Mouse (Mus musculus): ENCODE results near the gene Lrrc75a. TPM values are rescaled to one million over a fixed set of nuclear protein-coding genes. Genes with fewer than 3 reads are reported as not detected.
"Not testable (repeated sequence)": the region's sequence is repeated elsewhere in the genome, so short reads cannot be mapped to it uniquely, and the experiment has no call there.

The Lrrc75a gene
- polyA plus RNA-seq, 1 experiment from 2014 or later = 10.0 TPM

DNA sequence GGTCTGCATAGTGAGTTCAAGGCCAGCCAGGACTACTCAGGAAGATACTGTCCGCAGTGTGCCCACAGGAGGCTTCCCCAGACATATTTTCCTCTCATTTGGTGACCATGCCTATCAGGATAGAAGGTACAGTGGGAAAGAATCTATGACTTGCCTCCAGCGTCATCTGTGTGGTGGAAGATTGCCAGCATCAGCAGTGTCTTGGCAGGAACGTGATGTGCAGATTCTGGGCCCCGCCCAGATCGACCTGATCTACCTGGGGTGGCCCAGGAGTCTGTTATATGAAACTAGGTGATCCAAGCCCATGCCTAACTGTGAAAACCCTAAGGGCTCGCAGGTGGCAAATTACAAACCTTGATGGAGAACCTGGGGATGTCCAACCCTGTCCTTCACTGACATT lies 21.7 kb upstream of the Lrrc75a start:
- Histone ChIP-seq H3K36me3 (ENCODE audit: control insufficient read depth, insufficient read depth, low read length) (no peaks in the 10 kb centered on the region), H3K4me3 (ENCODE audit: low read depth, low read length) (no peak overlapping the region), H3K27me3 (ENCODE audit: control insufficient read depth, insufficient read depth, low read depth, low read length) (no peaks in the 10 kb centered on the region), H3K9me3 (replicated peaks; ENCODE audit: control insufficient read depth, low read length, poor library complexity, severe bottlenecking) (no peaks in the 10 kb centered on the region), H3K4me2 (ENCODE audit: low read length) (no peak overlapping the region), H3K27ac (ENCODE audit: low read length) (no peak overlapping the region), H3K9ac (ENCODE audit: low read depth, low read length) (no peak overlapping the region), H3K4me1 (ENCODE audit: control insufficient read depth, insufficient read depth, low read length) (no peaks in the 10 kb centered on the region)
- ATAC-seq = no peak
- WGBS = 80% methylated on average over 6 of the region's 6 CpGs

- Histone ChIP-seq H3K9ac (ENCODE audit: low read depth, low read length) (no peak overlapping the region), H3K27ac (ENCODE audit: low read length) (no peak overlapping the region), H3K4me3 (ENCODE audit: low read depth, low read length) (no peak overlapping the region), H3K27me3 (ENCODE audit: control insufficient read depth, insufficient read depth, low read depth, low read length) (no peaks in the 10 kb centered on the region), H3K9me3 (replicated peaks; ENCODE audit: control insufficient read depth, low read length, poor library complexity, severe bottlenecking) (no peaks in the 10 kb centered on the region), H3K36me3 (ENCODE audit: control insufficient read depth, insufficient read depth, low read length) (no peaks in the 10 kb centered on the region), H3K4me2 (ENCODE audit: low read length) (no peak overlapping the region), H3K4me1 (ENCODE audit: control insufficient read depth, insufficient read depth, low read length) (no peaks in the 10 kb centered on the region)
- ATAC-seq = no peak
- 54% methylated on average over 12 of the region's 12 CpGs for WGBS
Measured at GRCm38 (mm10) chr11:62669471-62669870, 21.1 kb upstream of the Lrrc75a start.

GRCm38 (mm10) chr11:62668986-62669385 lies 20.7 kb upstream of the Lrrc75a start:
- no peaks in the 10 kb centered on the region for H3K4me1 ChIP-seq (ENCODE audit: control insufficient read depth, insufficient read depth, low read length)
- H3K4me2 ChIP-seq (ENCODE audit: low read length) = no peak overlapping the region
- 92% methylated on average over 5 of the region's 5 CpGs for WGBS
- H3K27me3 ChIP-seq (ENCODE audit: control insufficient read depth, insufficient read depth, low read depth, low read length) = no peaks in the 10 kb centered on the region
- ATAC-seq = no peak
- no peak overlapping the region for H3K9ac ChIP-seq (ENCODE audit: low read depth, low read length)
- no peaks in the 10 kb centered on the region for H3K9me3 ChIP-seq (replicated peaks; ENCODE audit: control insufficient read depth, low read length, poor library complexity, severe bottlenecking)
- H3K4me3 ChIP-seq (ENCODE audit: low read depth, low read length) = no peak overlapping the region
- no peak overlapping the region for H3K27ac ChIP-seq (ENCODE audit: low read length)
- no peaks in the 10 kb centered on the region for H3K36me3 ChIP-seq (ENCODE audit: control insufficient read depth, insufficient read depth, low read length)

DNA sequence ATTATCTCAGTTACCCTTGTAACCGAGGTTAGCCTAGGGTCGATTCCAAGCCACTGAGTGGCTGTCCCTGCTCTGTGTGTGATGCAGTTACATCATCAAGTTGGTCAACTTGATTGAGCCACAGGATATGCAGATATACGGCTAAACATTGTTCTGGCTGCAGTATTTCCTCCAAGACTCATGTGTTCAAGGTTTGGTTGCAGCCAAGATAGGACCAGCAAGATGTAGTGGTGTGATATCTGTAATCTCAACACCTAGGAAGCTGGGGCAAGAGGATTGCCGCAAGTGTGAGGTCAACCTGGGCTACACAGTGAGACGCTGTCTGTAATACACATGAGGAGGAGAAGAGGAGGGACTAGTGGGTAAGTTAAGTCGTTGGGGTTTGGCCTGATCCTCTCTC lies 15.9 kb upstream of the Lrrc75a start:
- H3K4me2 ChIP-seq (ENCODE audit: low read length) = no peak overlapping the region
- H3K9me3 ChIP-seq (replicated peaks; ENCODE audit: control insufficient read depth, low read length, poor library complexity, severe bottlenecking) = no peaks in the 10 kb centered on the region
- H3K4me3 ChIP-seq (ENCODE audit: low read depth, low read length) = no peak overlapping the region
- H3K27me3 ChIP-seq (ENCODE audit: control insufficient read depth, insufficient read depth, low read depth, low read length) = no peaks in the 10 kb centered on the region
- H3K9ac ChIP-seq (ENCODE audit: low read depth, low read length) = no peak overlapping the region
- 95% methylated on average over 6 of the region's 6 CpGs for WGBS
- no peak overlapping the region for H3K27ac ChIP-seq (ENCODE audit: low read length)
- no peaks in the 10 kb centered on the region for H3K36me3 ChIP-seq (ENCODE audit: control insufficient read depth, insufficient read depth, low read length)
- no peaks in the 10 kb centered on the region for H3K4me1 ChIP-seq (ENCODE audit: control insufficient read depth, insufficient read depth, low read length)
- ATAC-seq = no peak

GRCm38 (mm10) chr11:62660885-62661284 lies 12.6 kb upstream of the Lrrc75a start:
- no peak overlapping the region for H3K9ac ChIP-seq (ENCODE audit: low read depth, low read length)
- no peak overlapping the region for H3K4me2 ChIP-seq (ENCODE audit: low read length)
- H3K36me3 ChIP-seq (ENCODE audit: control insufficient read depth, insufficient read depth, low read length) = no peaks in the 10 kb centered on the region
- ATAC-seq = no peak
- no peak overlapping the region for H3K27ac ChIP-seq (ENCODE audit: low read length)
- 59% methylated on average over 4 of the region's 4 CpGs for WGBS
- no peaks in the 10 kb centered on the region for H3K9me3 ChIP-seq (replicated peaks; ENCODE audit: control insufficient read depth, low read length, poor library complexity, severe bottlenecking)
- H3K4me1 ChIP-seq (ENCODE audit: control insufficient read depth, insufficient read depth, low read length) = no peaks in the 10 kb centered on the region
- H3K4me3 ChIP-seq (ENCODE audit: low read depth, low read length) = no peak overlapping the region
- no peaks in the 10 kb centered on the region for H3K27me3 ChIP-seq (ENCODE audit: control insufficient read depth, insufficient read depth, low read depth, low read length)

- Histone ChIP-seq H3K4me2 (ENCODE audit: low read length) (no peak overlapping the region), H3K4me1 (ENCODE audit: control insufficient read depth, insufficient read depth, low read length) (peaks cover 16% of the 10 kb centered on the region), H3K4me3 (ENCODE audit: low read depth, low read length) (no peak overlapping the region), H3K27me3 (ENCODE audit: control insufficient read depth, insufficient read depth, low read depth, low read length) (no peaks in the 10 kb centered on the region), H3K27ac (ENCODE audit: low read length) (no peak overlapping the region), H3K9ac (ENCODE audit: low read depth, low read length) (no peak overlapping the region), H3K9me3 (replicated peaks; ENCODE audit: control insufficient read depth, low read length, poor library complexity, severe bottlenecking) (no peaks in the 10 kb centered on the region), H3K36me3 (ENCODE audit: control insufficient read depth, insufficient read depth, low read length) (no peaks in the 10 kb centered on the region)
- no peak for ATAC-seq
- WGBS = 84% methylated on average over 3 of the region's 3 CpGs
Measured at GRCm38 (mm10) chr11:62652080-62652479, 3.8 kb upstream of the Lrrc75a start.

- Histone ChIP-seq H3K27me3 (ENCODE audit: control insufficient read depth, insufficient read depth, low read depth, low read length) (no peaks in the 10 kb centered on the region), H3K9me3 (replicated peaks; ENCODE audit: control insufficient read depth, low read length, poor library complexity, severe bottlenecking) (no peaks in the 10 kb centered on the region), H3K4me1 (ENCODE audit: control insufficient read depth, insufficient read depth, low read length) (peaks cover 21% of the 10 kb centered on the region), H3K36me3 (ENCODE audit: control insufficient read depth, insufficient read depth, low read length) (no peaks in the 10 kb centered on the region), H3K4me2 (ENCODE audit: low read length) (no peak overlapping the region), H3K4me3 (ENCODE audit: low read depth, low read length) (no peak overlapping the region), H3K9ac (ENCODE audit: low read depth, low read length) (no peak overlapping the region), H3K27ac (ENCODE audit: low read length) (no peak overlapping the region)
- 92% methylated on average over 3 of the region's 3 CpGs for WGBS
- ATAC-seq = no peak
Measured at GRCm38 (mm10) chr11:62651563-62651962, 3.2 kb upstream of the Lrrc75a start.

GRCm38 (mm10) chr11:62649803-62650202 lies 1.5 kb upstream of the Lrrc75a start:
- WGBS = 89% methylated on average over 4 of the region's 4 CpGs

GRCm38 (mm10) chr11:62648591-62649391 lies 468 bp upstream of the Lrrc75a start, which contains the start of gene Mmgt2:
Gene Mmgt2, plus strand, starts transcription at chr11:62648664.
- Histone ChIP-seq H3K4me3 (ENCODE audit: low read depth, low read length) (peak within 1 kb of the TSS; percentile 85), H3K4me2 (ENCODE audit: low read length) (peak within 1 kb of the TSS; percentile 89), H3K27me3 (ENCODE audit: control insufficient read depth, insufficient read depth, low read depth, low read length) (no peaks in the 10 kb centered on the region), H3K36me3 (ENCODE audit: control insufficient read depth, insufficient read depth, low read length) (no peaks in the 10 kb centered on the region), H3K9ac (ENCODE audit: low read depth, low read length) (peak within 1 kb of the TSS; percentile 90), H3K27ac (ENCODE audit: low read length) (peak within 1 kb of the TSS; percentile 64), H3K9me3 (replicated peaks; ENCODE audit: control insufficient read depth, low read length, poor library complexity, severe bottlenecking) (no peaks in the 10 kb centered on the region), H3K4me1 (ENCODE audit: control insufficient read depth, insufficient read depth, low read length) (peaks cover 41% of the 10 kb centered on the region)
- WGBS = 1% methylated on average over 27 of the region's 53 CpGs
- ATAC-seq = peak; percentile 85

More at GRCm38 (mm10) chr11:62649803-62650202, 1.5 kb upstream of the Lrrc75a start:
- H3K27me3 ChIP-seq (ENCODE audit: control insufficient read depth, insufficient read depth, low read depth, low read length); H3K4me2 ChIP-seq (ENCODE audit: low read length); H3K27ac ChIP-seq (ENCODE audit: low read length); H3K36me3 ChIP-seq (ENCODE audit: control insufficient read depth, insufficient read depth, low read length); H3K4me3 ChIP-seq (ENCODE audit: low read depth, low read length); H3K9me3 ChIP-seq (replicated peaks; ENCODE audit: control insufficient read depth, low read length, poor library complexity, severe bottlenecking); ATAC-seq; H3K9ac ChIP-seq (ENCODE audit: low read depth, low read length): not testable (repeated sequence)
- H3K4me1 ChIP-seq (ENCODE audit: control insufficient read depth, insufficient read depth, low read length) = peaks cover 39% of the 10 kb centered on the region
